Mouse (Mus musculus) liver, embryonic 13.5 days (tissue): ENCODE data around the gene Mcm10. TPM values are rescaled to one million over a fixed set of nuclear protein-coding genes. Genes with fewer than 3 reads are reported as not detected.

Source experiments
- ATAC-seq: fragments of 200-750 bp; cut with Nextera tagmentation; 2 replicates; pipeline ENCODE4 v1.8.0; 2017; ENCODE audit warnings: low read depth, mild to moderate bottlenecking, moderate number of reproducible peaks, moderate library complexity
- DNase-seq: peaks from one replicate; pipeline ENCODE4 v3.0.0; 2022
- H3K27ac ChIP-seq: fragments of 300-500 bp; sonication (generic); 2 replicates; pipeline ENCODE4 v1.5.1; 2015; ENCODE audit warnings: moderate library complexity, mild to moderate bottlenecking, inconsistent platforms
- H3K27me3 ChIP-seq: fragments of 300-500 bp; sonication (generic); 2 replicates; pipeline ENCODE4 v1.6.1; 2015; ENCODE audit warnings: mild to moderate bottlenecking, inconsistent platforms
- H3K36me3 ChIP-seq: fragments of 300-500 bp; sonication (generic); 2 replicates; pipeline ENCODE4 v1.6.1; 2015; ENCODE audit warnings: mild to moderate bottlenecking, inconsistent platforms
- H3K4me1 ChIP-seq: fragments of 300-500 bp; sonication (generic); replicated peaks from 2 replicates; pipeline ENCODE4 v1.6.1; 2015; ENCODE audit warnings: inconsistent platforms
- H3K4me2 ChIP-seq: fragments of 300-500 bp; sonication (generic); 2 replicates; pipeline ENCODE4 v1.6.1; 2015; ENCODE audit warnings: inconsistent platforms, mild to moderate bottlenecking, moderate library complexity
- H3K4me3 ChIP-seq: fragments of 300-500 bp; sonication (generic); replicated peaks from 2 replicates; pipeline ENCODE4 v1.5.1; 2015; ENCODE audit warnings: mild to moderate bottlenecking, inconsistent platforms
- H3K9ac ChIP-seq: fragments of 300-500 bp; sonication (generic); 2 replicates; pipeline ENCODE4 v1.6.1; 2015; ENCODE audit warnings: mild to moderate bottlenecking, inconsistent platforms
- H3K9me3 ChIP-seq: fragments of 300-500 bp; sonication (generic); replicated peaks from 2 replicates; pipeline ENCODE4 v1.6.1; 2016; ENCODE audit warnings: inconsistent platforms
- WGBS: fragments of 180-500 bp; shearing (Covaris S2); methylation state at CpG from one replicate; pipeline ENCODE4 v1.1.7; 2015; ENCODE audit not compliant: insufficient replicate concordance; 5-methylcytosine and 5-hydroxymethylcytosine counted together
- polyA plus RNA-seq: library from polyadenylated mRNA; unstranded; fragments of >200 nt; fragmentation: Nextera tagmentation; extraction: Ambion mirVana; gene quantifications from 2 replicates; pipeline ENCODE4 v1.2.1, GENCODE M21; 2015

Mcm10 gene
- polyA plus RNA-seq, 1 experiment from 2014 or later, result 39.3 TPM

- ATAC-seq, result peak; percentile 72
- H3K4me2 ChIP-seq, result peak overlapping the region; percentile 60
These were observed 29.3 kb upstream of the Mcm10 start for GRCm38 (mm10) chr2:5041854-5042253.

DNA sequence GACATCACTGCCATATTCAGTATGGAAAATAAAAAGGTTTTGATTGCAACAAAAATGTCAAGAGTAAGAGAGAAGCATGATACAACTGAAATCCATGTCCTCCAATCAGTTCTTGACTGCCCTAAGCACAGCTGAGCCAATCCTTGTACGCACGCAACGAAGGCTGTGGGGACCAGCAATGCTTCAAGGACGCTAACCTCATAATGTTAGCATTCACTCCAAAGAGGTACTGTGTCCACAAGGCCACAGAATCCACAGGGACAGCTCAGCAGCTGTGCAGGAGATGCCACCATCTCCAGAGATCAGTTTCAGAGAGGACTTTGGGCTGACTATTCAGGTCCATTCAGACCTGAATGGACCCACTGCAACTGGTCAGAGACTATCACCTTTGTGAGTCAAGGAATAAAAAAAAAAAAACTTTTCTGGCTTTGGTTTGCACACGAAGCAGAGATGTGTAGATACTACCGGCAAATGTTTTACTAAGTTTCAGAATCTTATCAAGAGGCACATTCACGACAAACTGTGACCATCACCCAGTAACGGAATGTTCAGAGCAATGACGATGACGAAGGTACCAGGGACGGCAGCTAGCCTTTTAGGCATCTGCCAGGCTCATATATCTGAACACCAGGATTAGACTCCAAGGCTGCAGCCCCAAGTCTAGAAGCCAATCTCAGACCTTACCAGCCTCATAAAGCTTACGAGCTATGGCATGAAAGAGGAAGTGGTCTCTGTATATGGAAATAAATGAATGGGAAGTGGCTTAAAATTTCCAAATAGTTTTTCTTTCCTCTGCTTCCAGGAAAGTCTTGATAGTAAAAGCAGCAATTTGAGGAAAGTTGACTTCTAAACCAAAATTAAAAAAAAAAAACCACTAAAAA lies 27.9 kb upstream of the Mcm10 start:
- WGBS, result 47% methylated on average over 12 of the region's 12 CpGs
- peaks cover 46% of the 10 kb centered on the region for H3K36me3 ChIP-seq
- peaks cover 56% of the 10 kb centered on the region for H3K4me1 ChIP-seq
- DNase-seq, result no peak
- no peaks in the 10 kb centered on the region for H3K27me3 ChIP-seq
- no peak overlapping the region for H3K4me3 ChIP-seq
- ATAC-seq, result no peak
- no peak overlapping the region for H3K9ac ChIP-seq
- H3K27ac ChIP-seq, result peak overlapping the region; percentile 54
- H3K9me3 ChIP-seq, result no peaks in the 10 kb centered on the region
- H3K4me2 ChIP-seq, result no peak overlapping the region

More at GRCm38 (mm10) chr2:5041854-5042253, 29.3 kb upstream of the Mcm10 start:
- Histone ChIP-seq H3K9ac (peak overlapping the region; percentile 59; the same call in 1 of the 2 replicates), H3K27me3 (no peaks in the 10 kb centered on the region), H3K36me3 (peaks cover 40% of the 10 kb centered on the region), H3K9me3 (no peaks in the 10 kb centered on the region), H3K4me1 (peaks cover 67% of the 10 kb centered on the region), H3K4me3 (no peak overlapping the region), H3K27ac (peak overlapping the region; percentile 91)
- DNase-seq, result no peak
- 22% methylated on average over 5 of the region's 5 CpGs for WGBS

DNA sequence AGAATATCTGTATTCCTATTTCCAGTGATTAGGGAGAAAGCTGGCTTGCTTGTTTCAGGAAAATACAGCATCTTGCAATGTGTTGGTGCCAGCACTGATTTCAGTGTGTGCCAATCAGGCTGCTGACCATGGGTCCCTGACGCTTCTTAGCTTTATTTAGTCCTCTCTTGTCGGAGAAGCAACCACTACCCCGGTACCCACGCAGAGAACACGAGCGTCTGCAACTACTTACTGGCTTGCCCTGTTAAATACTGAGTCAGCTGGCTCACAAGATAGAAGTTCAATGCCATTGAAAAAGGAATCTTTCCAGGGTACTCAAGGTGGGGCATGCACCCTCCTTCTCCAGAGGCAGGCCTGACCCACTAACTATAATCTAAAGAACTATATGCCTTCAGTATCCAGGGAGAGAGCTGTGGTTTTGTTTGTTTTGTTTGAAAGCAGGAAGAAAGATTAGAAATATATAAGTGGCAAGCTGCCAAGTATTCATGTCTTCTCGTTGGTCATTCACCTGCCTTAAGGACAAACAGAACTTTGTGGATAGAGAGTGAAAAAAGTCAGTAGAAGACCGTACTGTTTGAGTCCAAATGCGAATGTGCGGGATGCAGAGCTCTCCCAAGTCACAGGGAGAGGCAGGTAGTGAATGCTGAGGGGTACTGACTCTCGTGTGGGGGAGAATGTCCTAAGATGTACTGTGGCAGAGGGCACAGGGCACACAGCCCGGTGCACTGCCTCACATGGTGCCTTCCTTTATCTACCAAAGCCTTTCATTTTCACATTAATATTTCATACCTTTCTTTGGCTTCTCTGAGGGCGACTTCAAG lies 27.0 kb upstream of the Mcm10 start:
- Histone ChIP-seq H3K4me3 (no peak overlapping the region), H3K9ac (no peak overlapping the region), H3K36me3 (peaks cover 51% of the 10 kb centered on the region), H3K27me3 (no peaks in the 10 kb centered on the region), H3K9me3 (no peaks in the 10 kb centered on the region), H3K4me1 (peaks cover 56% of the 10 kb centered on the region), H3K27ac (0 out of 2 replicates have a peak overlapping the region, but pooled peaks have one; percentile 54), H3K4me2 (no peak overlapping the region)
- DNase-seq, result no peak
- ATAC-seq, result no peak
- whole genome bisulfite sequencing, result 82% methylated on average over 13 of the region's 13 CpGs

- Histone ChIP-seq H3K4me1 (peaks cover 56% of the 10 kb centered on the region), H3K4me3 (no peak overlapping the region), H3K9ac (no peak overlapping the region), H3K27ac (no peak overlapping the region), H3K36me3 (peaks cover 51% of the 10 kb centered on the region), H3K4me2 (no peak overlapping the region), H3K9me3 (no peaks in the 10 kb centered on the region), H3K27me3 (no peaks in the 10 kb centered on the region)
- 77% methylated on average over 5 of the region's 5 CpGs for WGBS
- DNase-seq (no peak), ATAC-seq (no peak)
These were observed 25.7 kb upstream of the Mcm10 start for GRCm38 (mm10) chr2:5038320-5038719.

DNA sequence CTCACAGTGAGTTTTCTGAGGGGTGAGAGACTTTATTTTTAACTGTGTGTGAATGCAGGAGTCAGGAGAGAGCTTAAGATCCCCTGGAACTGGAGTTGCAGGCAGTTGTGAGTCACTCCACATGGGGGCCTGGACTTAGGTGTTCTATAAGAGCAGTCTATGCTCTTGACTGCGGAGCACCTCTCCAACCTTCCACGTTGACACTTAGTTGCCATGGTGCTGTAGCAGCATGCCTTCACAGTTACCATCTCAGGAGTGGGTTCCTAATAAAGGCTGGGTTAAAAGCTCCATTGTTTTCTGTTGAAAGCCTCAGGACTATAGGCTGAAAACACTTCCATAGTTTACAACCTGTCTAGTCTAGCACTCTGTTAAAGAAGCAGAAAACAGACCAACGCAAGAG lies 24.8 kb upstream of the Mcm10 start:
- no peak overlapping the region for H3K4me2 ChIP-seq
- H3K9me3 ChIP-seq, result no peaks in the 10 kb centered on the region
- H3K27me3 ChIP-seq, result no peaks in the 10 kb centered on the region
- H3K9ac ChIP-seq, result no peak overlapping the region
- H3K4me3 ChIP-seq, result no peak overlapping the region
- DNase-seq (no peak), ATAC-seq (no peak)
- no peak overlapping the region; the same call in 1 of the 2 replicates for H3K27ac ChIP-seq
- peaks cover 53% of the 10 kb centered on the region for H3K4me1 ChIP-seq
- peaks cover 55% of the 10 kb centered on the region for H3K36me3 ChIP-seq
- WGBS, result 79% methylated on average over 3 of the region's 3 CpGs

GRCm38 (mm10) chr2:5036411-5037076 lies 24.0 kb upstream of the Mcm10 start:
- no peak for ATAC-seq
- H3K36me3 ChIP-seq, result peaks cover 61% of the 10 kb centered on the region
- no peak for DNase-seq
- H3K4me2 ChIP-seq, result no peak overlapping the region
- H3K9me3 ChIP-seq, result no peaks in the 10 kb centered on the region
- H3K4me1 ChIP-seq, result peaks cover 45% of the 10 kb centered on the region
- no peaks in the 10 kb centered on the region for H3K27me3 ChIP-seq
- H3K27ac ChIP-seq, result no peak overlapping the region
- 87% methylated on average over 10 of the region's 10 CpGs for WGBS
- H3K9ac ChIP-seq, result no peak overlapping the region
- H3K4me3 ChIP-seq, result no peak overlapping the region

DNA sequence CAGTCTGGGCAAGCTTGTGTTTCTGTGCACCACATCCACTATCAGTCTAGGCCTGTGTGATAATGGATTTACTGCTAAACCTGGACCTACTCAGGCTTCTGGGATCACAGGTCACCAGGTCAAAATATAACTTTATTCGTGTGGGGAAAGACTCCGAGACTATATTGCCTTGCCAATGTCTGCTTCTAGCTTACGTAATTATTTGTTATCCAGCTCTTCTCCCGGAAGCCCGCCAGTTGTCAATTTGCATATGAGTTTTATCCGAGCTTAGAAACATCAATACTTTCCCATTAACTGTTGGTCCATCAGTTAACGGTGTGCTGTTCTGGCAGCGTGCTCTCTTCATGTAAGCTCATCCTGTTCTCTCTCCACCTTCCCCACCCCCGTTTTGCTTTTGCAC lies 22.6 kb upstream of the Mcm10 start:
- Histone ChIP-seq H3K27me3 (no peaks in the 10 kb centered on the region), H3K4me2 (no peak overlapping the region), H3K4me3 (no peak overlapping the region), H3K27ac (peak overlapping the region; percentile 14), H3K9me3 (no peaks in the 10 kb centered on the region), H3K4me1 (peaks cover 35% of the 10 kb centered on the region), H3K9ac (no peak overlapping the region), H3K36me3 (peaks cover 65% of the 10 kb centered on the region)
- DNase-seq (no peak), ATAC-seq (no peak)
- 76% methylated on average over 9 of the region's 9 CpGs for WGBS

DNA sequence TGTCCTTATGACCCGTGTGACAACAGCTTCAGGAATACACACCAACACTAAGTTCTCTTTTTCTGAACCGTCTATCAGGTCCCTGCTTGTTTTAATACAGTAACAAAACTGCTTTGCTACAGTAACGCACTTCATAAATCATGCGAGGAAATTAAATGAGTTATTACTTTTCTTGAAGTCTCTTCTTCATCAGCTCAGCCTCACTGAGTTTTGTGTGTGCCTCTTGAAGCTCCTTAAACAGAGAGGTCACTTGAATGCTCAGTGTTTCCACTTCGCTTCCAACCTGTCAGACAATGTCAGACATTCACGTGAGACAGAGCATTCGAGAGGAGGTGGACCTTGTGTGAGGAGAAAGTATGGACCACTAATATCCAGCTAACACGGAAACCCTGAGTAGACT lies 22.2 kb upstream of the Mcm10 start:
- DNase-seq, result no peak
- peaks cover 65% of the 10 kb centered on the region for H3K36me3 ChIP-seq
- no peak for ATAC-seq
- H3K27ac ChIP-seq, result peak overlapping the region; percentile 14; the same call in 1 of the 2 replicates
- H3K4me3 ChIP-seq, result no peak overlapping the region
- no peaks in the 10 kb centered on the region for H3K9me3 ChIP-seq
- WGBS, result 67% methylated on average over 8 of the region's 8 CpGs
- H3K4me2 ChIP-seq, result no peak overlapping the region
- no peaks in the 10 kb centered on the region for H3K27me3 ChIP-seq
- peaks cover 31% of the 10 kb centered on the region for H3K4me1 ChIP-seq
- no peak overlapping the region for H3K9ac ChIP-seq

- peaks cover 62% of the 10 kb centered on the region for H3K36me3 ChIP-seq
- DNase-seq (no peak), ATAC-seq (peak; percentile 77)
- H3K9me3 ChIP-seq, result no peaks in the 10 kb centered on the region
- 42% methylated on average over 13 of the region's 15 CpGs for WGBS
- no peak overlapping the region for H3K4me2 ChIP-seq
- H3K9ac ChIP-seq, result 0 out of 2 replicates have a peak overlapping the region, but pooled peaks have one; percentile 15
- H3K27ac ChIP-seq, result peak overlapping the region; percentile 63
- no peak overlapping the region for H3K4me3 ChIP-seq
- no peaks in the 10 kb centered on the region for H3K27me3 ChIP-seq
- H3K4me1 ChIP-seq, result peaks cover 30% of the 10 kb centered on the region
These were observed 21.2 kb upstream of the Mcm10 start for GRCm38 (mm10) chr2:5033546-5034420.

DNA sequence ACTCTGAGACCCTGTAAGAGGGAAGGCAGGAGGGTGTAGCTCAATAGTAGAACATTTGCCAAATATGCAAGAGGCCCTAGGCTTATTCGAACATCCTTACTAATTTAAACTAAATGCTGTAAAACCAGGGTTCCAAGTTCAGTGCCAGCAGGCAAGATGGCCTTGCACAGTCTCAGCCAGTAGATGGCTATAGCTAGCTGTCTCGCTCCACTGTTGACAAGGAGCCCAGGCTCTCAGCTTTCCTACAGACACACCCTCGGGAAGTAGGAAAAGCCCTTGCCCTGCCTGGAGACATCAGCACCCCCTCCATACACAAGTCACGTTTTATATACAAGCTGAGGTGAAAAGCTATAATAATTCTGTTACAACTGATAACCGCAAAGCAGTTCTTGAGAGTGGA lies 20.1 kb upstream of the Mcm10 start:
- no peak overlapping the region for H3K4me2 ChIP-seq
- H3K27ac ChIP-seq, result no peak overlapping the region
- H3K4me1 ChIP-seq, result peaks cover 30% of the 10 kb centered on the region
- 72% methylated on average over 5 of the region's 5 CpGs for WGBS
- no peak overlapping the region for H3K4me3 ChIP-seq
- no peaks in the 10 kb centered on the region for H3K9me3 ChIP-seq
- peaks cover 62% of the 10 kb centered on the region for H3K36me3 ChIP-seq
- no peak for DNase-seq
- ATAC-seq, result no peak
- no peak overlapping the region for H3K9ac ChIP-seq
- H3K27me3 ChIP-seq, result no peaks in the 10 kb centered on the region
